Mouse (Mus musculus) C2C12 (cell line): ENCODE measurements around the gene Celf2.

Experiments used
- CTCF ChIP-seq: IDR thresholded peaks from one replicate; pipeline ENCODE4 v1.5.1; 2011; ENCODE audit not compliant: control insufficient read depth, insufficient read depth, insufficient read length
- FOSL1 ChIP-seq: IDR thresholded peaks from one replicate; pipeline ENCODE4 v1.8.0; 2011; ENCODE audit warnings: mild to moderate bottlenecking, low read length; ENCODE audit not compliant: poor library complexity, insufficient read depth, severe bottlenecking
- MAX ChIP-seq: IDR thresholded peaks from one replicate; pipeline ENCODE4 v1.6.1; 2011; ENCODE audit warnings: mild to moderate bottlenecking, control low read depth
- MYOD1 ChIP-seq: IDR thresholded peaks from one replicate; pipeline ENCODE4 v1.6.1; 2011; ENCODE audit warnings: low read depth; ENCODE audit not compliant: control insufficient read depth, insufficient read length
- USF1 ChIP-seq: IDR thresholded peaks from one replicate; pipeline ENCODE4 v1.6.1; 2011; ENCODE audit warnings: low read depth, mild to moderate bottlenecking, control low read depth, moderate library complexity

GRCm38 (mm10) chr2:6849388-6849787 lies 660.0 kb downstream of the Celf2 start:
- TF ChIP-seq CTCF (no peak), USF1 (no peak), FOSL1 (no peak), MYOD1 (no peak), MAX (no peak)
